ENCODE assay signal across 25 mouse cellular contexts in genomic region chr11:36296568-36296967, GRCm38 (mm10).
A peak's percentile ranks its signal among the peaks of the same experiment; 100 is the strongest.
DNase-seq lines count a peak whose midpoint lies in the region; ATAC-seq and TF ChIP-seq lines count a peak whose summit lies in the region.
"Had no signal": no experiment of that assay in that cellular context is flagged by ENCODE, and none has a peak within 500 bp of the region (broad histone marks: within the 10 kb centered on the region; RNA-seq: fewer than 3 reads in every experiment).

No protein-coding gene starts in this region.

- no peaks in the 10 kb centered on the region; the same call in 1 of the 2 replicates for H3K4me1 ChIP-seq in embryonic facial prominence, embryonic 14.5 days (ENCODE audit: control insufficient read depth, insufficient read depth, low read length)
- H3K4me1 ChIP-seq in embryonic facial prominence, embryonic 10.5 days, result peaks cover 5% of the 10 kb centered on the region
- no peaks in the 10 kb centered on the region for H3K4me1 ChIP-seq in stomach, embryonic 15.5 days
- H3K4me1 ChIP-seq in stomach, postnatal 0 days (replicated peaks; ENCODE audit: control insufficient read depth, insufficient read depth), result no peaks in the 10 kb centered on the region
- H3K4me1 ChIP-seq: forebrain, embryonic 12.5 days; forebrain, embryonic 15.5 days; heart, embryonic 10.5 days; heart, embryonic 13.5 days had no signal

- no peak overlapping the region for H3K4me2 ChIP-seq in embryonic facial prominence, embryonic 14.5 days (ENCODE audit: low read depth, low read length)
- H3K4me2 ChIP-seq in stomach, embryonic 15.5 days, result no peak overlapping the region
- no peak overlapping the region for H3K4me2 ChIP-seq in stomach, postnatal 0 days (replicated peaks; ENCODE audit: low read depth)
- H3K4me2 ChIP-seq: embryonic facial prominence, embryonic 15.5 days; forebrain, embryonic 12.5 days; forebrain, embryonic 15.5 days; heart, embryonic 13.5 days; hindbrain, embryonic 14.5 days had no signal

- no peak overlapping the region; the same call in 1 of the 2 replicates for H3K27ac ChIP-seq in embryonic facial prominence, embryonic 14.5 days (replicated peaks; ENCODE audit: low read depth, low read length)
- no peak overlapping the region for H3K27ac ChIP-seq in embryonic facial prominence, embryonic 10.5 days (replicated peaks)
- H3K27ac ChIP-seq in layer of hippocampus, adult 2 months, result peak overlapping the region; percentile 18; the same call in 1 of the 2 replicates
- H3K27ac ChIP-seq in stomach, embryonic 15.5 days, result peak overlapping the region; percentile 26; the same call in 1 of the 2 replicates
- no peak overlapping the region for H3K27ac ChIP-seq in stomach, postnatal 0 days (replicated peaks)
- H3K27ac ChIP-seq: forebrain, embryonic 12.5 days; forebrain, embryonic 15.5 days; heart, adult 2 months; heart, embryonic 10.5 days; heart, embryonic 13.5 days; hindbrain, embryonic 14.5 days had no signal

- no peaks in the 10 kb centered on the region for H3K36me3 ChIP-seq in embryonic facial prominence, embryonic 14.5 days (ENCODE audit: control insufficient read depth, insufficient read depth, low read length)
- H3K36me3 ChIP-seq in embryonic facial prominence, embryonic 10.5 days (replicated peaks), result no peaks in the 10 kb centered on the region
- no peaks in the 10 kb centered on the region for H3K36me3 ChIP-seq in stomach, embryonic 15.5 days
- H3K36me3 ChIP-seq in stomach, postnatal 0 days (ENCODE audit: control insufficient read depth, insufficient read depth, low read length), result no peaks in the 10 kb centered on the region
- H3K36me3 ChIP-seq: embryonic facial prominence, embryonic 15.5 days; forebrain, embryonic 12.5 days; forebrain, embryonic 15.5 days; heart, embryonic 10.5 days; heart, embryonic 13.5 days had no signal

- no peak overlapping the region for H3K9ac ChIP-seq in embryonic facial prominence, embryonic 14.5 days (ENCODE audit: low read depth, low read length)
- no peak overlapping the region for H3K9ac ChIP-seq in stomach, embryonic 15.5 days
- no peak overlapping the region for H3K9ac ChIP-seq in stomach, postnatal 0 days (ENCODE audit: low read length)
- H3K9ac ChIP-seq: embryonic facial prominence, embryonic 15.5 days; forebrain, embryonic 12.5 days; forebrain, embryonic 15.5 days; heart, embryonic 13.5 days; hindbrain, embryonic 14.5 days had no signal

- no peaks in the 10 kb centered on the region for H3K9me3 ChIP-seq in embryonic facial prominence, embryonic 14.5 days (ENCODE audit: control insufficient read depth, low read length)
- H3K9me3 ChIP-seq in embryonic facial prominence, embryonic 10.5 days, result no peaks in the 10 kb centered on the region
- H3K9me3 ChIP-seq in stomach, embryonic 15.5 days, result no peaks in the 10 kb centered on the region
- no peaks in the 10 kb centered on the region for H3K9me3 ChIP-seq in stomach, postnatal 0 days (ENCODE audit: control insufficient read depth, low read length)
- H3K9me3 ChIP-seq: embryonic facial prominence, embryonic 15.5 days; forebrain, embryonic 12.5 days; forebrain, embryonic 15.5 days; heart, embryonic 10.5 days; heart, embryonic 13.5 days had no signal

- H3K4me3 ChIP-seq in embryonic facial prominence, embryonic 14.5 days (ENCODE audit: low read depth, low read length), result no peak overlapping the region
- H3K4me3 ChIP-seq in embryonic facial prominence, embryonic 10.5 days, result no peak overlapping the region
- H3K4me3 ChIP-seq in layer of hippocampus, adult 2 months, result no peak overlapping the region
- no peak overlapping the region for H3K4me3 ChIP-seq in stomach, embryonic 15.5 days (replicated peaks)
- H3K4me3 ChIP-seq in stomach, postnatal 0 days (ENCODE audit: low read depth, low read length), result no peak overlapping the region
- H3K4me3 ChIP-seq: embryonic facial prominence, embryonic 15.5 days; forebrain, embryonic 12.5 days; forebrain, embryonic 15.5 days; heart, adult 2 months; heart, embryonic 10.5 days; heart, embryonic 13.5 days had no signal

- DNase-seq in embryonic facial prominence, embryonic 14.5 days (ENCODE audit: low spot score), result peak; percentile 39
- DNase-seq in embryonic facial prominence, embryonic 10.5 days (ENCODE audit: low spot score), result no peak
- DNase-seq in layer of hippocampus, adult 2 months (ENCODE audit: low spot score in 2 of 2), result peak; percentile 30 to 46
- no peak for DNase-seq in layer of hippocampus, postnatal 36 days
- no peak for DNase-seq in stomach, postnatal 0 days (ENCODE audit: low spot score)
- no peak for DNase-seq in gastrocnemius, postnatal 4 days (ENCODE audit: low spot score in 2 of 2)
- DNase-seq in thymus, adult 18-20 months, result no peak
- DNase-seq: adrenal gland, adult 8-10 months; adrenal gland, postnatal 25 days; cerebellum, adult 11-12 months; cerebellum, adult 8-10 months; cerebellum, postnatal 36 days; embryo, embryonic 11 days; gastrocnemius, postnatal 25 days; heart, adult 2 months; heart, postnatal 14 days; heart, postnatal 4 days had no signal

- ATAC-seq in embryonic facial prominence, embryonic 14.5 days (ENCODE audit: low read depth), result no peak
- no peak for ATAC-seq in stomach, embryonic 15.5 days (ENCODE audit: insufficient read depth, low FRiP score, low read depth)
- ATAC-seq in stomach, postnatal 0 days (ENCODE audit: low FRiP score, low TSS enrichment), result no peak; the same call in 1 of the 2 replicates
- ATAC-seq: activated CD4-positive, CD25-positive, alpha-beta regulatory T cell, adult 4 months; forebrain, embryonic 15.5 days had no signal

- TF ChIP-seq CTCF in layer of hippocampus, adult 2 months (conservative IDR thresholded peaks at IDR 0.05), result no peak
- TF ChIP-seq CTCF in stomach, postnatal 0 days (IDR thresholded peaks at IDR 0.05; ENCODE audit: low read depth), result no peak

- H3K27me3 ChIP-seq in embryonic facial prominence, embryonic 14.5 days (replicated peaks; ENCODE audit: control insufficient read depth, insufficient read depth, low read length), result no peaks in the 10 kb centered on the region
- no peaks in the 10 kb centered on the region for H3K27me3 ChIP-seq in embryonic facial prominence, embryonic 10.5 days (replicated peaks; ENCODE audit: low read depth, poor library complexity, severe bottlenecking)
- no peaks in the 10 kb centered on the region for H3K27me3 ChIP-seq in stomach, embryonic 15.5 days (replicated peaks)
- no peaks in the 10 kb centered on the region for H3K27me3 ChIP-seq in stomach, postnatal 0 days (ENCODE audit: control insufficient read depth, insufficient read depth, low read length)
- H3K27me3 ChIP-seq: embryonic facial prominence, embryonic 15.5 days; forebrain, embryonic 12.5 days; forebrain, embryonic 15.5 days; heart, embryonic 13.5 days had no signal

- 64% methylated on average over 3 of the region's 3 CpGs for WGBS in embryonic facial prominence, embryonic 14.5 days
- 80% methylated on average over 3 of the region's 3 CpGs for WGBS in embryonic facial prominence, embryonic 10.5 days
- 70% methylated on average over 3 of the region's 3 CpGs for WGBS in stomach, embryonic 15.5 days
- WGBS in stomach, postnatal 0 days, result 46% methylated on average over 3 of the region's 3 CpGs

- no peak for TF ChIP-seq EP300 in stomach, postnatal 0 days (optimal IDR thresholded peaks at IDR 0.05)

Comparison
In these comparisons a context has a peak if more than half of its experiments do, and no peak if none do; other contexts are left out.
1. DNase-seq: peak in embryonic facial prominence, embryonic 14.5 days (single experiment) and layer of hippocampus, adult 2 months (2 of 2); none in embryonic facial prominence, embryonic 10.5 days (single experiment), layer of hippocampus, postnatal 36 days (0 of 2), stomach, postnatal 0 days (single experiment), gastrocnemius, postnatal 4 days (0 of 2) and thymus, adult 18-20 months (0 of 2).
2. H3K27ac ChIP-seq: peak in layer of hippocampus, adult 2 months (single experiment) and stomach, embryonic 15.5 days (single experiment); none in embryonic facial prominence, embryonic 14.5 days (single experiment), embryonic facial prominence, embryonic 10.5 days (single experiment) and stomach, postnatal 0 days (single experiment).